Comparison of ENCODE assay signal across 7 mouse cellular contexts in genomic region chr2:165364334-165365091, GRCm38 (mm10). TPM values are rescaled to one million over a fixed set of nuclear protein-coding genes. Genes with fewer than 3 reads are reported as not detected.
DNase-seq lines count a peak whose midpoint lies in the region; ATAC-seq and TF ChIP-seq lines count a peak whose summit lies in the region.

No protein-coding gene starts in this region.

- H3K79me2 ChIP-seq in MEL (ENCODE audit: control insufficient read depth, insufficient read depth, low read length, poor library complexity): no peaks in the 10 kb centered on the region

- WGBS in kidney, embryonic 14.5 days: 11% methylated on average over 21 of the region's 21 CpGs
- WGBS in olfactory bulb, adult 2 months: 16% methylated on average over 21 of the region's 21 CpGs

- DNase-seq in B cell, adult 2 months: peak; percentile 66 to 67
- peak; percentile 57 for DNase-seq in MEL (ENCODE audit: low read depth, low spot score)
- DNase-seq in cerebellum, adult 9-11 months: peak; percentile 57
- peak; percentile 9 to 29 for DNase-seq in lung, adult 18-20 months

- TF ChIP-seq POLR2A in MEL (IDR thresholded peaks at IDR 0.05; ENCODE audit: control insufficient read depth in 1 of 2, insufficient read depth in 1 of 2, low read depth in 1 of 2, low read length in 2 of 2, poor library complexity in 1 of 2): no peak
- TF ChIP-seq POLR2A in olfactory bulb, adult 2 months (IDR thresholded peaks at IDR 0.05; ENCODE audit: insufficient read depth, low read depth, low read length): no peak

- no peak overlapping the region for H3K4me3 ChIP-seq in MEL (ENCODE audit: control insufficient read depth in 1 of 2, insufficient read depth in 1 of 2, low read depth in 2 of 2, low read length in 2 of 2)
- no peak overlapping the region; the same call in 1 of the 2 replicates for H3K4me3 ChIP-seq in kidney, embryonic 14.5 days (ENCODE audit: low read length)
- no peak overlapping the region for H3K4me3 ChIP-seq in olfactory bulb, adult 2 months (ENCODE audit: insufficient read depth, low read depth, low read length)

- peak; percentile 87 for ATAC-seq in frontal cortex, adult (ENCODE audit: low TSS enrichment)
- no peak for ATAC-seq in kidney, embryonic 14.5 days (ENCODE audit: low FRiP score, low TSS enrichment)

- no peaks in the 10 kb centered on the region for H3K9me3 ChIP-seq in MEL (replicated peaks; ENCODE audit: insufficient read depth, low read length)
- H3K9me3 ChIP-seq in kidney, embryonic 14.5 days (ENCODE audit: control insufficient read depth, low read length): no peaks in the 10 kb centered on the region

- peaks cover 0 to 3% of the 10 kb centered on the region in 2 experiments; a peak in 2 of 4 replicates for H3K36me3 ChIP-seq in MEL (ENCODE audit: control insufficient read depth in 1 of 2, insufficient read depth in 2 of 2, low read length in 2 of 2)
- H3K36me3 ChIP-seq in kidney, embryonic 14.5 days (ENCODE audit: control insufficient read depth, insufficient read depth, low read length): no peaks in the 10 kb centered on the region

- H3K9ac ChIP-seq in MEL (ENCODE audit: control insufficient read depth, low read depth, low read length, poor library complexity, severe bottlenecking): no peak overlapping the region
- H3K9ac ChIP-seq in kidney, embryonic 14.5 days (ENCODE audit: low read depth, low read length): no peak overlapping the region

- TF ChIP-seq CTCF in MEL (IDR thresholded peaks at IDR 0.05 in 2 of 3, conservative IDR thresholded peaks at IDR 0.05 in 1 of 3; ENCODE audit: control insufficient read depth in 1 of 3, insufficient read depth in 1 of 3, low read depth in 2 of 3, low read length in 3 of 3, poor library complexity in 1 of 3, severe bottlenecking in 1 of 3): peak; percentile 47 to 92 (median 90)
- peak; percentile 97 for TF ChIP-seq CTCF in olfactory bulb, adult 2 months (IDR thresholded peaks at IDR 0.05; ENCODE audit: insufficient read depth, low read depth, low read length)

- TF ChIP-seq RAD21 in MEL (IDR thresholded peaks at IDR 0.05; ENCODE audit: low read depth, low read length): peak; percentile 53

- H3K4me1 ChIP-seq in MEL (ENCODE audit: control insufficient read depth in 1 of 2, insufficient read depth in 2 of 2, low read length in 2 of 2): peaks cover 2 to 16% of the 10 kb centered on the region in 2 experiments
- H3K4me1 ChIP-seq in kidney, embryonic 14.5 days (ENCODE audit: control insufficient read depth, insufficient read depth, low read length): peaks cover 15% of the 10 kb centered on the region
- H3K4me1 ChIP-seq in olfactory bulb, adult 2 months (ENCODE audit: control insufficient read depth, insufficient read depth, low read length): peaks cover 13% of the 10 kb centered on the region

- H3K4me2 ChIP-seq in kidney, embryonic 14.5 days (replicated peaks; ENCODE audit: low read depth, low read length): peak overlapping the region; percentile 28; the same call in 1 of the 2 replicates

- H3K27ac ChIP-seq in MEL (ENCODE audit: control insufficient read depth, low read depth, low read length): no peak overlapping the region
- H3K27ac ChIP-seq in kidney, embryonic 14.5 days (ENCODE audit: low read depth, low read length): no peak overlapping the region
- H3K27ac ChIP-seq in olfactory bulb, adult 2 months (ENCODE audit: insufficient read depth, low read depth, low read length): no peak overlapping the region

- no peaks in the 10 kb centered on the region for H3K27me3 ChIP-seq in MEL (ENCODE audit: control insufficient read depth in 1 of 2, insufficient read depth in 2 of 2, low read length in 2 of 2)
- H3K27me3 ChIP-seq in kidney, embryonic 14.5 days (ENCODE audit: control insufficient read depth, insufficient read depth, low read length): no peaks in the 10 kb centered on the region; the same call in 1 of the 2 replicates

- TF ChIP-seq EP300 in MEL (IDR thresholded peaks at IDR 0.05; ENCODE audit: low read depth in 1 of 2, low read length in 2 of 2): no peak

TF ChIP-seq in MEL, 35 proteins besides CTCF, POLR2A, EP300 and RAD21:
- TF ChIP-seq ZC3H11A (IDR thresholded peaks at IDR 0.05; ENCODE audit: low read depth, low read length) (peak; percentile 38), TCF12 (IDR thresholded peaks at IDR 0.05; ENCODE audit: low read depth, low read length) (no peak), MEF2A (IDR thresholded peaks at IDR 0.05; ENCODE audit: extremely low read depth, insufficient replicate concordance, low read depth, low read length, poor library complexity, severe bottlenecking) (no peak), NRF1 (IDR thresholded peaks at IDR 0.05; ENCODE audit: insufficient read depth, low read depth, low read length, poor library complexity, severe bottlenecking) (no peak), HCFC1 (IDR thresholded peaks at IDR 0.05; ENCODE audit: low read depth, low read length) (no peak), SMC3 (IDR thresholded peaks at IDR 0.05; ENCODE audit: low read depth, low read length) (peak; percentile 71)

RNA-seq across cellular contexts. Expression of gene Zfp663, which starts 4.0 kb away (rescaled TPM):
- not detected in 2 replicates for total RNA-seq in MEL (2012; rRNA removed)
- polyA plus RNA-seq in MEL (2012; ENCODE audit: insufficient read depth in 1 of 2, insufficient read length in 2 of 2, low read depth in 1 of 2, low replicate concordance in 2 of 2, missing spikeins in 1 of 2): under 1 TPM in 1 of 2 experiments, not detected in 1; 0.18 TPM
- 0.67 and 0.88 TPM in 2 replicates for polyA plus RNA-seq in kidney, embryonic 14.5 days (2014; fragmentation: Nextera tagmentation; extraction: Ambion mirVana)
- polyA plus RNA-seq in olfactory bulb, adult 2 months (2012; ENCODE audit: insufficient read depth, insufficient read length, low replicate concordance, missing spikeins): not detected in 2 replicates

RNA-seq across cellular contexts. Expression of gene Zfp334, which starts 23.5 kb away (rescaled TPM):
- total RNA-seq in MEL (2012; rRNA removed): not detected in 2 replicates
- not detected for polyA plus RNA-seq in MEL (2012; ENCODE audit: insufficient read depth in 1 of 2, insufficient read length in 2 of 2, low read depth in 1 of 2, low replicate concordance in 2 of 2, missing spikeins in 1 of 2)
- polyA plus RNA-seq in kidney, embryonic 14.5 days (2014; fragmentation: Nextera tagmentation; extraction: Ambion mirVana): 7.9 and 13.9 TPM in 2 replicates
- polyA plus RNA-seq in olfactory bulb, adult 2 months (2012; ENCODE audit: insufficient read depth, insufficient read length, low replicate concordance, missing spikeins): not detected in 2 replicates

RNA-seq across cellular contexts. Expression of gene Ocstamp, which starts 35.7 kb away (rescaled TPM):
- not detected in 2 replicates for total RNA-seq in MEL (2012; rRNA removed)
- polyA plus RNA-seq in MEL (2012; ENCODE audit: insufficient read depth in 1 of 2, insufficient read length in 2 of 2, low read depth in 1 of 2, low replicate concordance in 2 of 2, missing spikeins in 1 of 2): not detected
- 0.07 and 0.09 TPM in 2 replicates for polyA plus RNA-seq in kidney, embryonic 14.5 days (2014; fragmentation: Nextera tagmentation; extraction: Ambion mirVana)
- polyA plus RNA-seq in olfactory bulb, adult 2 months (2012; ENCODE audit: insufficient read depth, insufficient read length, low replicate concordance, missing spikeins): not detected in 2 replicates

RNA-seq across cellular contexts. Expression of gene Elmo2, which starts 38.2 kb away (rescaled TPM):
- 16.5 and 17.4 TPM in 2 replicates for total RNA-seq in MEL (2012; rRNA removed)
- 10 to 100 TPM in 1 of 2 experiments, not detected in 1; 27.6 TPM for polyA plus RNA-seq in MEL (2012; ENCODE audit: insufficient read depth in 1 of 2, insufficient read length in 2 of 2, low read depth in 1 of 2, low replicate concordance in 2 of 2, missing spikeins in 1 of 2)
- 56.9 and 84.1 TPM in 2 replicates for polyA plus RNA-seq in kidney, embryonic 14.5 days (2014; fragmentation: Nextera tagmentation; extraction: Ambion mirVana)
- polyA plus RNA-seq in olfactory bulb, adult 2 months (2012; ENCODE audit: insufficient read depth, insufficient read length, low replicate concordance, missing spikeins): 231 TPM in 1 of 2 replicates, not detected in the other
